10 mouse cellular contexts compared by ENCODE assay signal in the genomic region with DNA sequence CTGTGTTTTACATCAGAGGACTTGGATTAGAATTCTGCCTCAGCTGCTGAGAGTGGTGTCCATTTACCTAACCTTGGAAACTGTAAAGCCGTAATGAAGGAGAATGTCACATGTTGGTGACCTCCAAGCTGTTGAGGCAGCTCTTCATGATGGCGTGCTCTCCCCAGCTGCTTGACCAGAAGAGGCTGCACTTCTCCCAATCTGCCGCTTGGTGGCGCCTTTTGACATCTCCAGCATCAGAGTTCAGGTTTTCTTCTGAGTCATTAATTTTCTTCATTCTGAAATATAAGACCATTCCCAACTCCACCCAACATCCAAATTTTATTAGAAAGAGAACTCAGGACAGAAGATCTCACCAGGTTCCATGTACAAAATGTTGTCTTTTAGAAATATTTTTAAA.
DNase-seq lines count a peak whose midpoint lies in the region; TF ChIP-seq lines count a peak whose summit lies in the region.
"Had no signal": no experiment of that assay in that cellular context is flagged by ENCODE, and none has a peak within 500 bp of the region (broad histone marks: within the 10 kb centered on the region; RNA-seq: fewer than 3 reads in every experiment).

No protein-coding gene starts in this region.

- no peak overlapping the region for H3K9ac ChIP-seq in heart, adult 2 months (ENCODE audit: low read depth, low read length)
- H3K9ac ChIP-seq: hindbrain, embryonic 15.5 days; neural tube, embryonic 13.5 days had no signal

- H3K9me3 ChIP-seq in limb, embryonic 10.5 days (replicated peaks), result no peaks in the 10 kb centered on the region
- H3K9me3 ChIP-seq: hindbrain, embryonic 15.5 days; neural tube, embryonic 13.5 days had no signal

- DNase-seq in heart, adult 2 months, result no peak
- DNase-seq in heart, adult 8-10 months (ENCODE audit: low spot score), result no peak
- peak; percentile 66 for DNase-seq in 3T3-L1 (ENCODE audit: low read depth, low spot score)
- DNase-seq in R1 (ENCODE audit: low read depth, low spot score), result peak; percentile 55
- peak; percentile 47 for DNase-seq in limb, embryonic 10.5 days (ENCODE audit: low spot score)
- DNase-seq in thymus, postnatal 0 days (ENCODE audit: low spot score), result peak; percentile 24
- DNase-seq in cerebellum, adult 11 months, result no peak
- DNase-seq in cerebellum, adult 11-12 months, result no peak

- 59% methylated on average over 4 of the region's 4 CpGs for WGBS in heart, adult 2 months
- WGBS in limb, embryonic 10.5 days, result 48% methylated on average over 4 of the region's 4 CpGs

- no peak for TF ChIP-seq EP300 in heart, adult 2 months (IDR thresholded peaks at IDR 0.05; ENCODE audit: insufficient read depth, low read depth, low read length)

- no peak overlapping the region for H3K4me3 ChIP-seq in heart, adult 2 months
- no peak overlapping the region for H3K4me3 ChIP-seq in limb, embryonic 10.5 days
- H3K4me3 ChIP-seq: hindbrain, embryonic 15.5 days; neural tube, embryonic 13.5 days had no signal

- TF ChIP-seq CTCF in heart, adult 2 months (IDR thresholded peaks at IDR 0.05), result peak; percentile 68

- H3K27ac ChIP-seq in heart, adult 2 months, result no peak overlapping the region
- H3K27ac ChIP-seq in limb, embryonic 10.5 days, result no peak overlapping the region
- H3K27ac ChIP-seq: hindbrain, embryonic 15.5 days; neural tube, embryonic 13.5 days had no signal

- no peaks in the 10 kb centered on the region for H3K79me2 ChIP-seq in heart, adult 2 months (replicated peaks; ENCODE audit: control insufficient read depth, insufficient read depth, low read length)

- H3K4me1 ChIP-seq in heart, adult 2 months (ENCODE audit: control insufficient read depth, insufficient read depth, low read length), result peaks cover 1% of the 10 kb centered on the region
- peaks cover 17% of the 10 kb centered on the region for H3K4me1 ChIP-seq in limb, embryonic 10.5 days
- H3K4me1 ChIP-seq: neural tube, embryonic 13.5 days had no signal

- intact Hi-C loops in heart, adult 2 months (cut with DNase I), result loop anchor here (5.0 kb wide), 1 partner anchor 152 kb away; no protein-coding TSS in a partner anchor

- no peaks in the 10 kb centered on the region for H3K27me3 ChIP-seq in heart, adult 2 months (ENCODE audit: control insufficient read depth, insufficient read depth, low read length)
- H3K27me3 ChIP-seq in limb, embryonic 10.5 days (ENCODE audit: low read depth, poor library complexity, severe bottlenecking), result no peaks in the 10 kb centered on the region
- H3K27me3 ChIP-seq: hindbrain, embryonic 15.5 days; neural tube, embryonic 13.5 days had no signal

- peaks cover 3% of the 10 kb centered on the region; the same call in 1 of the 2 replicates for H3K36me3 ChIP-seq in heart, adult 2 months (ENCODE audit: control insufficient read depth, insufficient read depth, low read length)
- H3K36me3 ChIP-seq in limb, embryonic 10.5 days, result no peaks in the 10 kb centered on the region

- no peak for TF ChIP-seq POLR2A in heart, adult 2 months (IDR thresholded peaks at IDR 0.05; ENCODE audit: insufficient read depth, low read depth, low read length)

Comparison
In these comparisons a context has a peak if more than half of its experiments do, and no peak if none do; other contexts are left out.
1. DNase-seq: peak in 3T3-L1 (single experiment), R1 (single experiment), limb, embryonic 10.5 days (single experiment) and thymus, postnatal 0 days (single experiment); none in heart, adult 2 months (0 of 2), heart, adult 8-10 months (single experiment), cerebellum, adult 11 months (single experiment) and cerebellum, adult 11-12 months (single experiment).